ENCODE assay signal across 23 mouse cellular contexts in the genomic region with DNA sequence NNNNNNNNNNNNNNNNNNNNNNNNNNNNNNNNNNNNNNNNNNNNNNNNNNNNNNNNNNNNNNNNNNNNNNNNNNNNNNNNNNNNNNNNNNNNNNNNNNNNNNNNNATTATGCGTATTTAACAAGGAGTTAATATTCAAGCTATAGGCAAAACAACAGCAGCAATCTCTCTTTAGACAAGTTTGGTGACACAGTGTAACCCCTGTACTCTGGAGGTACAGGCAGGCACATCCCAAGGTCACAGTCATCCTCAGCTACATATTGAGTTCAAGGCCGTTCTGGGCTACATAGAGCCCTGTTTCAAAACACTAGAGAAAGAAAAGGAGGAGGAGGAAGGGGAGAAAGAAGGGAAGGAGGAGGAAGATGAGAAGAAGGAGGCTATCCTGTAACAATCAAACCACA. TPM values are rescaled to one million over a fixed set of nuclear protein-coding genes. Genes with fewer than 3 reads are reported as not detected.
DNase-seq lines count a peak whose midpoint lies in the region; ATAC-seq and TF ChIP-seq lines count a peak whose summit lies in the region.
"Had no signal": no experiment of that assay in that cellular context is flagged by ENCODE, and none has a peak within 500 bp of the region (broad histone marks: within the 10 kb centered on the region; RNA-seq: fewer than 3 reads in every experiment).

No protein-coding gene starts in this region.

- H3K36me3 ChIP-seq in kidney, embryonic 16.5 days (ENCODE audit: insufficient read depth, low read length) = no peaks in the 10 kb centered on the region
- H3K36me3 ChIP-seq in liver, embryonic 11.5 days (ENCODE audit: control insufficient read depth, insufficient read depth, low read length) = no peaks in the 10 kb centered on the region
- H3K36me3 ChIP-seq in liver, embryonic 16.5 days (ENCODE audit: control insufficient read depth, insufficient read depth) = no peaks in the 10 kb centered on the region
- H3K36me3 ChIP-seq in liver, postnatal 0 days (replicated peaks; ENCODE audit: insufficient read depth, low read length) = no peaks in the 10 kb centered on the region
- H3K36me3 ChIP-seq: embryonic facial prominence, embryonic 13.5 days; embryonic facial prominence, embryonic 15.5 days; forebrain, embryonic 12.5 days had no signal

- TF ChIP-seq EP300 in liver, postnatal 0 days (IDR thresholded peaks at IDR 0.05; ENCODE audit: low read depth) = no peak

- H3K4me2 ChIP-seq in kidney, embryonic 16.5 days (replicated peaks; ENCODE audit: low read depth, low read length) = no peak overlapping the region
- no peak overlapping the region for H3K4me2 ChIP-seq in liver, embryonic 11.5 days
- no peak overlapping the region for H3K4me2 ChIP-seq in liver, embryonic 16.5 days (ENCODE audit: low read depth, low read length)
- no peak overlapping the region for H3K4me2 ChIP-seq in liver, postnatal 0 days (ENCODE audit: low read depth, low read length)
- H3K4me2 ChIP-seq: embryonic facial prominence, embryonic 13.5 days; embryonic facial prominence, embryonic 15.5 days; forebrain, embryonic 12.5 days had no signal

- no peak overlapping the region for H3K4me3 ChIP-seq in kidney, embryonic 16.5 days (ENCODE audit: low read length)
- H3K4me3 ChIP-seq in liver, embryonic 11.5 days (ENCODE audit: low read depth, low read length) = no peak overlapping the region
- H3K4me3 ChIP-seq in liver, embryonic 16.5 days (ENCODE audit: low read depth, low read length) = no peak overlapping the region
- H3K4me3 ChIP-seq in liver, postnatal 0 days (ENCODE audit: low read depth, low read length) = no peak overlapping the region
- H3K4me3 ChIP-seq: embryonic facial prominence, embryonic 13.5 days; embryonic facial prominence, embryonic 15.5 days; erythroblast, embryonic 14.5 days; forebrain, embryonic 10.5 days; forebrain, embryonic 12.5 days had no signal

- no peaks in the 10 kb centered on the region for H3K27me3 ChIP-seq in kidney, embryonic 16.5 days (ENCODE audit: insufficient read depth, low read length)
- H3K27me3 ChIP-seq in liver, embryonic 11.5 days (replicated peaks; ENCODE audit: control insufficient read depth, insufficient read depth, low read length) = no peaks in the 10 kb centered on the region
- H3K27me3 ChIP-seq in liver, embryonic 16.5 days (ENCODE audit: control insufficient read depth, insufficient read depth, low read depth, low read length) = no peaks in the 10 kb centered on the region
- no peaks in the 10 kb centered on the region for H3K27me3 ChIP-seq in liver, postnatal 0 days (ENCODE audit: insufficient read depth, low read length)
- H3K27me3 ChIP-seq: embryonic facial prominence, embryonic 13.5 days; embryonic facial prominence, embryonic 15.5 days; forebrain, embryonic 12.5 days had no signal

- H3K9me3 ChIP-seq in kidney, embryonic 16.5 days (ENCODE audit: low read length) = peaks cover 2% of the 10 kb centered on the region; the same call in 1 of the 2 replicates
- H3K9me3 ChIP-seq in liver, embryonic 11.5 days (ENCODE audit: control insufficient read depth, low read length) = no peaks in the 10 kb centered on the region
- 0 out of 2 replicates have a peak, but pooled peaks cover 2% of the 10 kb centered on the region for H3K9me3 ChIP-seq in liver, embryonic 16.5 days (replicated peaks; ENCODE audit: control insufficient read depth, low read length)
- no peaks in the 10 kb centered on the region for H3K9me3 ChIP-seq in liver, postnatal 0 days (ENCODE audit: low read length)
- H3K9me3 ChIP-seq: embryonic facial prominence, embryonic 13.5 days; embryonic facial prominence, embryonic 15.5 days; forebrain, embryonic 12.5 days had no signal

- ATAC-seq in kidney, embryonic 16.5 days (ENCODE audit: low FRiP score, low TSS enrichment) = no peak; the same call in 1 of the 2 replicates
- ATAC-seq in liver, embryonic 11.5 days (replicated peaks; ENCODE audit: low FRiP score) = no peak
- ATAC-seq in liver, embryonic 16.5 days (ENCODE audit: low read depth) = peak; percentile 75
- ATAC-seq in liver, postnatal 0 days = peak; percentile 78
- ATAC-seq: forebrain, embryonic 14.5 days had no signal

- TF ChIP-seq CTCF in liver, postnatal 0 days (IDR thresholded peaks at IDR 0.05; ENCODE audit: low read depth) = no peak

- 79% methylated on average over 2 of the region's 2 CpGs for WGBS in kidney, embryonic 16.5 days
- 71% methylated on average over 2 of the region's 2 CpGs for WGBS in liver, embryonic 11.5 days
- WGBS in liver, embryonic 16.5 days (ENCODE audit: insufficient replicate concordance) = 40% methylated on average over 2 of the region's 2 CpGs
- WGBS in liver, postnatal 0 days (ENCODE audit: insufficient replicate concordance) = 48% methylated on average over 2 of the region's 2 CpGs

- no peak overlapping the region for H3K9ac ChIP-seq in kidney, embryonic 16.5 days (replicated peaks; ENCODE audit: low read length)
- no peak overlapping the region for H3K9ac ChIP-seq in liver, embryonic 11.5 days (ENCODE audit: low read depth, low read length)
- H3K9ac ChIP-seq in liver, embryonic 16.5 days (ENCODE audit: low read depth, low read length) = no peak overlapping the region
- no peak overlapping the region for H3K9ac ChIP-seq in liver, postnatal 0 days (replicated peaks)
- H3K9ac ChIP-seq: embryonic facial prominence, embryonic 13.5 days; embryonic facial prominence, embryonic 15.5 days; forebrain, embryonic 12.5 days had no signal

- no peak for DNase-seq in kidney, adult 11 months
- peak; percentile 14 for DNase-seq in liver, embryonic 11.5 days (ENCODE audit: low spot score)
- no peak for DNase-seq in liver
- DNase-seq in liver, postnatal 0 days = no peak
- no peak for DNase-seq in neural tube, embryonic 10.5 days (ENCODE audit: extremely low spot score, low spot score)
- DNase-seq: adrenal gland, adult 2 months; adrenal gland, postnatal 10 days; adrenal gland, postnatal 25 days; cerebellum, adult 11 months; cerebellum, adult 18-20 months; cerebellum, adult 8-10 months; cerebellum, adult 9-11 months; cerebellum, postnatal 14 days; cerebellum, postnatal 36 days; embryo, embryonic 11 days had no signal

- peaks cover 27% of the 10 kb centered on the region for H3K4me1 ChIP-seq in kidney, embryonic 16.5 days (ENCODE audit: insufficient read depth, low read length)
- H3K4me1 ChIP-seq in liver, embryonic 11.5 days (replicated peaks; ENCODE audit: control insufficient read depth, insufficient read depth, low read length) = no peaks in the 10 kb centered on the region; the same call in 1 of the 2 replicates
- H3K4me1 ChIP-seq in liver, embryonic 16.5 days (ENCODE audit: control insufficient read depth, low read depth, low read length) = no peaks in the 10 kb centered on the region
- no peaks in the 10 kb centered on the region for H3K4me1 ChIP-seq in liver, postnatal 0 days (ENCODE audit: insufficient read depth)

- peak overlapping the region; percentile 57 for H3K27ac ChIP-seq in kidney, embryonic 16.5 days (ENCODE audit: low read length)
- no peak overlapping the region for H3K27ac ChIP-seq in liver, embryonic 11.5 days (ENCODE audit: low read depth, low read length)
- peak overlapping the region; percentile 21 for H3K27ac ChIP-seq in liver, embryonic 16.5 days (ENCODE audit: low read length)
- H3K27ac ChIP-seq in liver, postnatal 0 days (ENCODE audit: low read depth) = peak overlapping the region; percentile 80
- H3K27ac ChIP-seq: embryonic facial prominence, embryonic 13.5 days; embryonic facial prominence, embryonic 15.5 days; forebrain, embryonic 10.5 days; forebrain, embryonic 12.5 days had no signal

RNA-seq across cellular contexts. Expression of gene Zfp618, which starts 16.2 kb away (rescaled TPM):
- polyA plus RNA-seq in kidney, embryonic 16.5 days (2015; fragmentation: Nextera tagmentation; extraction: Ambion mirVana) = 41.2 and 51.1 TPM in 2 replicates
- 9.8 and 12.9 TPM in 2 replicates for polyA plus RNA-seq in liver, embryonic 11.5 days (2014; fragmentation: Nextera tagmentation; extraction: Ambion mirVana)
- 5.8 and 9.2 TPM in 2 replicates for polyA plus RNA-seq in liver, embryonic 16.5 days (2015; fragmentation: Nextera tagmentation; extraction: Ambion mirVana)
- 4.5 and 7.4 TPM in 2 replicates for polyA plus RNA-seq in liver, postnatal 0 days (2015; fragmentation: Nextera tagmentation; extraction: Ambion mirVana)
- polyA plus RNA-seq: erythroblast, embryonic 14.5 days had no signal

Comparison
In these comparisons a context has a peak if more than half of its experiments do, and no peak if none do; other contexts are left out.
1. ATAC-seq: peak in liver, embryonic 16.5 days (single experiment) and liver, postnatal 0 days (single experiment); none in kidney, embryonic 16.5 days (single experiment) and liver, embryonic 11.5 days (single experiment).